Mouse (Mus musculus) heart, adult 2 months (tissue): ENCODE results near the gene Pip4p1.

Experiments used
- CTCF ChIP-seq: fragments of 200-600 bp; IDR thresholded peaks from 2 replicates; pipeline ENCODE4 v1.8.1; 2022; ENCODE audit warnings: antibody characterized with exemption, mild to moderate bottlenecking, moderate library complexity
- POLR2A ChIP-seq: fragments of 200-500 bp; IDR thresholded peaks from 2 replicates; pipeline ENCODE4 v1.6.1; 2011; ENCODE audit warnings: mild to moderate bottlenecking, low read depth, low read length, control low read depth; ENCODE audit not compliant: insufficient read depth

DNA sequence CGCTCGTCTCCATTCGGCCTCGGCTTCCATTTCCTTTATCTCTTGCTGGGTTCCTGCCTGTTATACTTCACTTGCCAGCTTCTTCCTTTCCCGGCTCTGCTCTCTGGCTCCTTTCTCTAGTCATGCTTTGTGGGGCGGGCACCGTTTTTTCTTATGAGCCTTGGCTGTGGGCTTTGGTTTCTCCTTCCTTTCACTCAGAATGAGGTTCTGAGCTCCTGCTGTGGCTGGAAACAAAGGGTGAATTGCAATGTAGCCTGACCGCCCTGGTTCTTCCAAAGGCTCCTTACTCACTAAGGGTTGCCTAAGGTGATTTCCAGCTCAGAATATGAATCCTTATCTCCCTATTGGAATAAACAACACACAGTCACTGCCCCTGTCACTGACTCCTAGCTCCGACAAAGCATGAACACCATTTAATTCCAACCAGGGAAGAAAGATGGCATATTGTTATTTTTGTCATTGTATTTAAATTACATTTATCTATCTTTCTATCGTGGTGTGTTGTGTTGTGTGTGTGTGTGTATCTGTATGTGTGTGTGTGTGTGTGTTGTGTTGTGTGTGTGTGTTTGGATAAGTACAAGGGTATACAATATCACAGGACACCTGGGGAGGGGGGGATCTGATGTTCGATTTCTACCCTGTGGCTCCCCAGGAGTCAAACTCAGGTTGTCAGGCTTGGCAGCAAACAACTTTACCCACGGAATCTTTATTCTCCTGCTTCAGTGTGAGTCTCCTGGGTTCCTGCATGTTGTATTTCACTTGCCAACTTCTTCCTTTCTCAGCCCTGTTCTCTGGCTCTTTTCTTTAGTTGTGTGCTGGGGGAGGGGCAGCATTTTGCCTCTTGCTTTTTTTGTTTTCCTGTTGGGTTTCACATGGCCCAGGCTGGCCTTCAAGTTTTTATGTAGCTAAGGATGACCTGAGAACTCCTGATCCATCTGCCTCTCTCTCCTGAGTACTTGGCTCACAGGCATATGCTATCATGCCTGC is 39.2 kb upstream of the Pip4p1 start:
- no peak for TF ChIP-seq CTCF
- no peak for TF ChIP-seq POLR2A
